Mouse (Mus musculus): ENCODE data around the gene Sppl2a. TPM values are rescaled to one million over a fixed set of nuclear protein-coding genes. Genes with fewer than 3 reads are reported as not detected.
"Not testable (repeated sequence)": the region's sequence is repeated elsewhere in the genome, so short reads cannot be mapped to it uniquely, and the experiment has no call there.

Sppl2a gene
- total RNA-seq (2021): 10 to 100 TPM; 72.2 to 86.9 TPM
- 9.1 and 10.6 TPM in 2 replicates for polyA plus RNA-seq (2012; rRNA removed)
- long read RNA-seq, full-length matches to known transcripts: 10 of 15 reads
- long read RNA-seq, partial matches to known transcripts: 1 of 15 reads
- long read RNA-seq, other reads (novel, unspliced or antisense): 4 of 15 reads

DNA sequence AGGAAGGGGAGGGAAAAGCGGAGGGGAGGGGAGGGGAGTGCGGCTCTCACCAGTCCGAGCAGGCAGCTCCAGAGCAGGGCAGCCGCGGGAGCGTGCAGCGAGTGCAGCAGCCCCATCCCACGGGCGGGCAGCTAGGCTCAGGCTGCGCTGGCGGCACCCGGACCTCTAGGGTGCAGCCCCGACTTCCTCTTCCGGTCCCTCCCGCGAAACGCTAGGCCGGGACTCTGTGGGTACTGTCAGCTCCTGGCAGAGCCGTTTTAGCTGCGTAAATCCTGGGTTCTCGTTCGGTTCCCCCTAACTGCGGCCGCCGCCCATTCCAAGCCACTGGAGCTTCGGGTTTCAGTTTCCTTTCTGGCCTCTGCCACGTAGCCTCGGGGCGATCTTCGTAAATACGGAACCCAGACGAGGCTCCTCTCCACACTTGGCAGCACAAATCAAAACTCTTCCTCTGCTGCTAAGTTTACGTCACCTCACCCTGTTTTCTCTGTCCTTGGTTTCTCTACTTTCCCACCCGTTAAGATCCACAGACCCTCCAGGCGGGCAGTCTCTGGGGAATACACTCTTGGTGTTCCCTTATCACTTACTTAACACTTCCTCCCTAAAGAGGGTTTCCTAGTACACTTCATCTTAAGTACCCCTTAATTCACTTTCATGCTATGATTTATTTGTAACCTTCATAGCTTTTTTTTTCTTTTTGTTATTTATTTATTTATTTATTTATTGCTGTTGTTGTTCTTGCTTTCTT is at the start of gene Sppl2a:
TSS of gene Sppl2a (minus strand) at position 339 of the 745 bp plus-strand sequence.
- peak; percentile 94 for DNase-seq

DNA sequence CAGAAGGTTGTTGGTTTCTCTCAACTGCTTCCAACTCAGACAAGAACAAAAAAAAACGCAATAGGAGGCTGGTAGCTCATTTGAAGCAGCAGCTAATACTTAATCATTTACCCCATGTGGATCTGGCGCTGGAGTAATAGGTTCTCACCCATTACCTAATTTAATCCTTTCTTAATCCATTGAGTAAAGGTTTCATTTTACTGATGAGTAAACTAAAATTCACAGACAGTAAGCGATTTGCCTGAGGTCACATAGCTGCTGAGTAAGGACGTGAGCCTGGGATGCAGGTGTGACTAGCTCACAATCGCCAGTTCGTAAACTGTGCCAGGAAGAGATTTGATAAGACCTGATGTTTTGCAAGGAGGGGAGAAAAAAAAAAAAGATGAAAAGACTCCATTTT is 44.4 kb upstream of the Sppl2a start:
- no peak for DNase-seq

DNA sequence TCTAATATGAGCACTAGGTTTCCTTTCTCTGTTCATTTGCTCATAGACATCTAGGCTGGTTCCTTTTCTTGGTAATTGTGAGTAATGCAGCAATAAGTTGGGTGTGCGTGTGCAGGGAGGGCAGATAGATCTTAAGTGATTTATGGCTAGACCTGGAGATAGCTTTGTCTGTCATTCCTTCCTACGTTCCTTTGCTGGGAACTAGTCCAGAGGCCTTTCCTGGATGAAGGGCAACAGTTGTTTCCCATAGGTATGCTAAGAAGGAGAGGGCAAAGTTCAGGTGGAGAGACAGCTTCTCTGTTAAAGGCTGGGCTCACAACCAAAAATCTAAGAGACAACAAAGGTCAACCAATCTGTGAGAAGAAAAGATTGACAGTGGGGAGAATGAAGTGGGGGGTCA is 28.7 kb upstream of the Sppl2a start:
- DNase-seq: no peak

DNA sequence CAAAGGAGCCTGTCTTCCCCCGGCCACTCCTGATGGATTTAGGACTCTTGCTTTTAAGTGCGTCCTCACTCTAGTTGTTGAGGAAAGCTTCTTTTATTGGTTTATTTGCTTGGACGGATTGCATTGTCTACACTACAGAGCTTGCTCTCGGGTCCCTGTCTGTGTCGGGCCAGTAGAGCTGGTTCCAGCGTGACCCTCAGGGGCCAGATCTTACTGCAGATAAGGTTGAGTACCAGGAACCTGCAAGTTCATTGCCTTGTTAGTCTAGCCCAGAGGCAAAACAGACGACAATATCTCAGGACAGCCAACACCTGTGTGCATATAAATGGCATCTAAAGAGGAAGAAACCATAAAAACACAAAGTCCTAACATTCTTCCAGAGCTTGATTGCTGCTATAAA is 22.6 kb upstream of the Sppl2a start:
- DNase-seq: no peak

DNA sequence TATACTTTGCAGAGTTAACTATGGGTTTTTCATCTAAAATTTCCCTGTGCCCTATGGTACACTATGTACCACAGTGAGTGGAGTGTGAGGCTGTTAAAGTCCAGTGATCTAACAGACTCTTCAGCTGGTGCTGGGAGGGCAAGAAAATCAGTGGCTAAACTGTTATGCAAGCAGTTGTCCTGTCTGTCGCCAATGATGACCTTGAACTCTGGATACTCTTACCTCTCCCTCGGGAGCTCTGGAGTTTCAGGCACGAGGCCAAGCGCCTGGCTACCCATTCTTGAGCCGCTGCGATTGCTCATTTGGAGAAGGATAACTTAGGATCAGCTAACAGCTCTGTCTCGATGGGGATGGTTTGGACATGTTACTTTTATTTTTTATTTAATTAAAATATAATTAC is 18.1 kb upstream of the Sppl2a start:
- DNase-seq: peak; percentile 71

DNA sequence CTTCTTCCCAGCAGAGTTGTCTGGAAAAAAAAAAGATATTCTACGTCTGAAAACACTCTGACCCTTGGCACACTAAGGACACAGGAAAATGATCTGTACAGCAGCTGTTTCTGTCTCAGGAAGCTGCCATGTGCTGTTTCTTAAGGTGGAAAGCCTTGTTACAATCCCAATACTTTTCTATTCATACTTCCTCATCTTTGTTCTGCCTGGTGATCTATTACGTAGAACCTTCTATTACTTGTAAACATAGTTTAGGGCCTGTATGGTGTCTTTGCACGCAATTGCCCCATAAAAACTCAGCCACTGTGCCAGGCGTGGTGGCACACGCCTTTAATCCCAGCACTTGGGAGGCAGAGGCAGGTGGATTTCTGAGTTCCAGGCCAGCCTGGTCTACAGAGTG is 17.4 kb upstream of the Sppl2a start:
- DNase-seq: no peak

DNA sequence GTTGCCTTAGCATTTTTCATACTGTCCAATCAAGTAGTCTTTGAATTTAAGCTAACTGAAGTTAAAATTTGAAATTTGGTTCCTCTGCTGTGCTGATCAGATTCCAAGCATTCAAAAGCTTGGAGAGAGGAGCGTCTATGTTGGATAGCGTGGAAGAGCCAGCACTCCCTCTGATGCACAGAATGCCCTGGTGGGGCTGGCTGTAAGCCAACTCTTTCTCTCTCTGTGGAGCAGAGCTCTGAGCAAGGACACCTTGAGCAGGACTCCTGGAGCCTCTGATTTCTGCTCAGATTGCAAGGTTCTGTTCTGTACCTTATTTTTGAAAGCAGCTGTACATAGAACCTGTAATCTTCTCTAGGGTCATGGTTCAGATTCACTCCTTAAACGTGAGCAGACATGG is 16.8 kb upstream of the Sppl2a start:
- peak; percentile 71 for DNase-seq

DNA sequence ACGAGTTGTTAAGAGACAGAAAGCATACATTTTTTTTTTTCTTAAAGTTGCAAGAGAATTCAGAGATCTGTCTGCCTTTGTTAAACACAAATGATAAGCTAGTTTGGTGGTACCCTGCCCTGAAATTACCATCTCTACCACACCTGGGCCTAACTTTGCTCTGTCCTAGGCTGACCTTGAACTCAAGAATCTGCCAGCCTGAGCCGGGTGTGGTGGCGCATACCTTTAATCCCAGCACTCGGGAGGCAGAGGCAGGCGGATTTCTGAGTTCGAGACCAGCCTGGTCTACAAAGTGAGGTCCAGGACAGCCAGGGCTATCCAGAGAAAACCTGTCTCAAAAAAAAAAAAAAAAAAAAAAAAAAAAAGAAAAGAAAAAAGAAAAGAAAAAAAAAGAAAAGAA is 16.3 kb upstream of the Sppl2a start:
- DNase-seq: not testable (repeated sequence)

DNA sequence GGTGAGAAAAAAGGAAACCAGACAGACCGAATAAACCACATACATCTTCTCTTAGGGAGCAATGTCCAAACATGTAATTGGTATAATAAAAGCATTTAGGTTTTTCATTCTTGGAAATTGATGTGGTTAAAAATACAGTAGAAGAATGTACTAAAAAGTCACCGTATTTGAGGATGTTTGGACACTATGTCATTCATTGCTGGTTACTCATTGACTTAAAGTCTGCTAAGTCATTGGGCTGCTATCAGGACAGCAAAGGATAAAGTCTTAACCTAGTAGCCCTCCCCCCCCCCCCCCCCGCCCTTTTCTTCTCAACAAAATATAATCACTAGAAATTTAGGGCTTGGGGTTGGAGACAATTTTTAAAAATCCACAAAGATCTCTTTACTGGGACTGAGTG is 15.2 kb upstream of the Sppl2a start:
- no peak for DNase-seq

DNA sequence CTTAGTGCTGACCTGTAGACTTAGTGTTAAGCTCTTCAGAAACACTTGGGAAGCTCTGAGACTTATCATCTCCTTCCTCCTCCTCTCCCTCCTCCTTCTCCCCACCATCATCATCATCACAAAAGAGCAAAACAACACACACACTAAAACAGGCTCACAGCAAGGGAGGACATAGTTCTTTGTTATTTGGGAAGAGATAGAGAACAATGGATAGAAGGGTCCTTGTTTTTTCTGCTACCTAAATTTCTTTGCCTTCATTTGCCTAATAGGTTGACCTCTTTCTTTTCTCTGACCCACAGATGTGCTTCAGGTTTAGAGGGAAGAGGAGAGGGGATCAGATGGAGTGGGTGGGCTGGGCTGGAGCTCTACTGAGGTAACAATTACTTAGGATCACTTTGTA is 14.6 kb upstream of the Sppl2a start:
- no peak for DNase-seq

DNA sequence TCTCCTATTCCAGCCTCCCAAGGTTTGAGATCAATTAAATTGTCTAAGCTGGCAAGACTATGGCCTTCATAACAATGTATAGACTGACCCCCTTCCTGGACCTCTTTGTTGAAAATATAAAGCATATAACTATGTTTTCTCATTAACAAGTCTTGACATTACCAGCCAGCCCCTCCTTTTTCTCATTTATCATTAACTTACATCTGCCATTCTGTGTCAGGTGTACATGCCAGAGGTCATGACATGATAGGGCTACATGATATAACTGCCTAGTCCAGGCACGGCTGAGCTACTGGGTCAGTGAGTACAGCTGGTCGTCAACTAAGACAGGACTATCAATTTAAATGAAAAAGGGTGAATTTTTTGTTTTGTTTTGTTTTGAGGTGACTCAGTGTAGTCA is 10.2 kb upstream of the Sppl2a start:
- DNase-seq: no peak

DNA sequence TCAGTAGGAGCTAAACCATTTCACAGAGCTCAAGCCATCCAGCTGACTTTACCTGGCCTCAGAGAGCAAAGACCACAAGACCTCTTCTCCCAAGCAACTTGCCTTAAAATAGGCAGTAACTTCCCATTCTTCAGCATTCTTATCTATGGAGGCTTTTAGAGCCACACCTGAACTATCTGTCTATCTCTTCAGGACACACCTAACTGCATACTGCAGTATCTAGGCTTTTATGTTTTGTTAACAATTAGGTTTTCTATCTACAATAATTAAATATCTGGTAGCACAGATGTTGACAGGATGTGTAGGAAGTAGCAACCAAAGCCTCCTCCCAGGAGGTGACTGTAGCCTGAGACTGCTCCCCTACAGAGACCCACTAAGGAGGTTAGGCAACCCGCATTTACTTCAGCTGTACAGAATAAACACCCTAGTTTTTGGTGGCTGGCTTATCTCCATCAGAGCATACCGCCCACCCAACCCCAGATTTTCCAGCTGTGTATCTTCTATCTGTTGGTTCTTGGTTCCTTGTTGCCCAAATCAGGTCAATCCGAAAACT is 7.4 kb upstream of the Sppl2a start:
- no peak for DNase-seq

DNA sequence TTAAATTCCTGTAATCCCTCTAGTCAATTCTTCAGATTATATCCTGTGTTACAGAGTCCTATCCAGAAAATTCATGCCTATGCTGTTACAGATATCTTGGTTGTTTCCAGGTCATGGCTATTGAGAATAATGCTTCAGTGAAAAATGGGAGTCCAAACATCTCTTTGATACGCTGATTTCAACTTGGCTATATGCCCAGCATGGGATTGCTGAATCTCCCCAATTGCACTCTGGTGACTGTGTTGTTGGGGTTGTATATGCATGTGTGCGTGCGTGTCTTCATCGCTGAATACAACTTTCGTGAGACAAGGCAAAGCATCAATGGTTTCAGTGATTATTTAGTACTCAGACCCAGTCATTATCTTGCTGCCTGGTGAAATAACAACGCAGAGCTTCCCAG is 5.0 kb upstream of the Sppl2a start:
- no peak for DNase-seq

DNA sequence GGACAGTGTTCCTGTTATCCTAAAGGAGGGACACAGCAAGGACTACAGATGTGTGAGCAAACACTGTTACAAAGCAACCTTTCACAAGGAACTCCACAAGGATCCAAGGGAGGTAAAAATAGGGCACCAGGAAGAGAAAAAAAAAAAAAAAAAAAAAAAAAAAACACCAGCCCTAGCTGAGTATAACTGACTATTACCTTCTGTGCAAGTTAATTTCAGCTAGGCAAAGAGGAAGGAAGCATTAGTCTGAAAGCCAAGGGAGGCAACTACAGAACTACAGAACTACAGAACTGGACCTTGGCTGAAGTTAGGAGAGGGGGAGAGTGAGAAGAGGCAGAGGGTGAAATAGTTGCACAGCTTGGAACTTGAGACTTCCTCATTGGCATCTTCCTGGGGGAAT is 886 bp upstream of the Sppl2a start:
- DNase-seq: no peak

DNA sequence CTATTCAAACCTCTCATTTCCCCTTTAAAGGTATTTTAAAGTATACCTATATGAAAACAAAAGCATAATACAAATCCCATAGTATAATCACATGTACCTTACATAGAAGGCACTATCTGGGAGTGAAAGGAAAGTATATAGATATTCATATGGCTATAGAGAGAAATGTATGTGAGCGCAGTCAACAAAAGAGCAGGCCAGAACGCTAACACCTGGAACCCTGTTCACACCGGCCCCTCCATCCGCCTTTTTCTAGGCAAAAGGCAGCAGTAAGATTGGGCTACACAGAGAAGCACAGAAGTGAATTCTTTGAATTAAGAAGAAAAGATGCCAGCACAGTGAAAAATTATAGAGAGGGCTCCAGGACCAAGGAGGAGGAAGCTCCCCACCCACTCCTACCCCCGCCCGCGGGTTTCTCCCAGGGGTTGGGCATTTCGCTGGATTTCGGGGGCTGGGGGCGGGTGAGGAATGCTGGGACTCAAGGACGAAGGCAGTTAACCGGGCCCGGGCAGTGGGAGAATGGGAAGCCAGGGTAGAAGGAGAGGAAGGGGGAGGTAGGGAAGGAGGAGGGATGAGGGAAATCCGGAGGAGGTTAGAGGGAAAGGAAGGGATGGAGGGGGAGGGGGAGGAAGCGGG is 656 bp downstream of the Sppl2a start:
- DNase-seq: no peak

DNA sequence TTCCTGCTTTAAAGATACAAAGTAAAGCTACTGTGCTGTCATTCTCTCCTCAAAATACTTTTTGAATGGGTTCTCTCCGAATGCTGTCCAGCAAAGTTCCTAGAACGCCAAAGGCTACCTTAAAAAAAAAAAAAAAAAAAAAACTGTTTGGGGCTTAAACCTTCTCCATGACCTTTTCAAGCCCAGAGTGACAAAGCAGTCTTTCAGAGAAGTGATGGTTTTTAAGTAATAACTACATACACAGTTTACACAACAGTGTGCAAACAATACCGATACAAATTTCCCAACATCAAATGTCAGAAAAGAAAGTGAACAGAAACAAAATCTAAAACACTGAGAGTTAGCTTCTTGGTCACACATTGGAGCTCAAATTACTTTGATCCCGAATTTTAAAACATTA is 1.3 kb downstream of the Sppl2a start:
- DNase-seq: no peak

DNA sequence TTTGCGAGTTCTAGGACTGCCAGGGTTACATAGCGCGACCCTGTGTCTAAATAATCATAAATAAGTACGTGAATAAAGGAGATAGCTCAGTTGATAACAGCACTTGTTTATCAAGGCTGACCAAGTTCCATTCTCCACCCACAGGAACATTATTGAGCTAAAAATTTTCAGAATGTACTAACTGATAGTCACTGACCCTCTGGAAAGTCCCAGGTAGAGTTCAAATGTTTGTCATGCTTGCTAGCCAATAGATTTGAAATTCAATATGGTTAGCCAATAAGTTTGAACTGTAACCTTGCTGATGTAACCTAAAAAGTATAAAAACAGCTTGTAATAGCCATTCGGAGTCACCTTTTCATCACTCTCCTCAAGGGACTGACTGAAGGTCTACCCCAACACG is 4.4 kb downstream of the Sppl2a start:
- DNase-seq: no peak

DNA sequence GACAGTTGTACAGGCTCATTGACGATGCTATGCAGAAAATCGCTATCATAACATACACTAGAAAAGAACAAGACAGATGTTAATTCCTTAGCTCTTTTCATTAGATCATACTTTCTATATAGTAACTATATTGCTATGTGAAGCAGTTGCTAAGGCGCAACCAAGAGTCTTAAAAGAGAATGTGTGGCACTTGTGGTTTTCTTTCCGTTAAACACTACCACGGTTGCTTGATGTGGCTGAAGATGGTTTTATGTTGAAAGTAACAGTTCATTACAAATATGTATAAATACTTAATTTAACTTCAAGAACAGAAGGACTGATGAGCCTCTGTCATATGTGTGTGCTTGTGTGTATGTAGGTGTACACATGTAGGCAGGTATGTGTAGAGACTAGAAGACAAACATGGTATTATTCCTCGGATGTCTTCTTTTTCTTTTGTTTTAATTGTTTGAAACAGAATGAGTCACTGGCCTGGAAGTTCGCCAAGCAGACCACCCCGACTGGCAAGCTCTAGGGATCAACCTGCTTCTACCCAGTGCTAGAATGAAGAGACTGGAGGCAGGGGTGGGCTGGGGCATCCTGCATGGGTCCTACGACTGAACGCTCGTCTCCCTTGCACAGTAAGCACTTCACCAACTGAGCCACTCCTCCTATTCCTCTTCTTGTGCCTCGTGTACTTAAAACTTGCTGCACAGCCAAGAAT is 12.5 kb downstream of the Sppl2a start:
- no peak for DNase-seq

DNA sequence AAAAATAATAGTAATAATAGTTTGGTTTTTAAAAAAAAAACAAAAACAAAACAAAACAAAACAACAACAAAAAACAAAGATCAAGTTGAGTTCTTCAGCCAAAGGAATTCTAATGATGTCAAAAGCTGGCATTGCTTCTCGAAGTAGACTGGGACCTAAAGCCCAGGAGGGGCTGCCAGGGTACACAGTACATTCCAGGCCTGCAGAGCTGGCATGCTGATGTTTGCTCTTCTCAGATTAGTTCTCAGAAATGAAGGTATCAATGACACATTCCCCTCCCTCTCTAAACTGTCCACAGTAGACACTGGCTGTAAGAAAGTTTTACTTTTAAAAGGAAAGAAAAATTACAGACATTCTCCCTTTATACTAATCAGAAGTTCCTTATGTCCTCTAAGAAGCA is 16.8 kb downstream of the Sppl2a start:
- DNase-seq: no peak

DNA sequence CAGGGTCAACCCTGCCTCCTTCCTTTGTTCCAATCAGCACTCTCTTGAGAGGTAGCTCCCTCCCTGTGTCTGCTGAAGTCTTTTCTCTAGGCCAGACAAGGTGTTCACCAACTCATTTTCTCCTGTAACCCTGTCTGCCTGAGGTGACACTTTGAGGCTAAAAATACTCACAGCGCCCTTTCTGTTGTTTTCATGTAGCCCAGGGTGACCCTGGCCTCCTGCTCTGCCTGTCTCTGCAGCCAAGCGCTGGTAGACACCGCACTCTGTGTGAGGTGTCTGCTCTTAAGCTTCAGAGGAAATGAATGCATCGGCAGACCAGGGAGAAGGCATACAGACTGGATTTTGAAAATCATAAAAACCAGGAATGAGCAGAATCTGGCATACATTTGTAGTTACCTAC is 18.9 kb downstream of the Sppl2a start:
- no peak for DNase-seq

DNA sequence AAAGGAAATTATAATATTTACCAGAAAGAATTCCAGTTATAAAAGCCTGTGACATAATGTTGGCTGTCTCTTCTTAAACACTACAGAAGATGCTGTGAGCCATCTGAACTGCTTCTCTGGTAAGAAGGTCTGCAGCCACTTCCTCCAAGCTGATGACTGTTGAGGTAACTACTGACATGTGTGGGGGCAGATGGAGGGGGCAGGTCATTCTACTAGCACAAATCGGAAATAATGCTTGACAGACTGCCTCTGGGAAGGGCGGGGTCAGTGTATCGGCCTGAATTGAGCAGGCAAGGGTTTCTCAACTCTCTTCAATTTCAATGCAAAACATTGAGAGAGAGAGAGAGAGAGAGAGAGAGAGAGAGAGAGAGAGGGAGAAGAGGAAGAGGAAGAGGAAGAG is 28.9 kb downstream of the Sppl2a start:
- no peak for DNase-seq

DNA sequence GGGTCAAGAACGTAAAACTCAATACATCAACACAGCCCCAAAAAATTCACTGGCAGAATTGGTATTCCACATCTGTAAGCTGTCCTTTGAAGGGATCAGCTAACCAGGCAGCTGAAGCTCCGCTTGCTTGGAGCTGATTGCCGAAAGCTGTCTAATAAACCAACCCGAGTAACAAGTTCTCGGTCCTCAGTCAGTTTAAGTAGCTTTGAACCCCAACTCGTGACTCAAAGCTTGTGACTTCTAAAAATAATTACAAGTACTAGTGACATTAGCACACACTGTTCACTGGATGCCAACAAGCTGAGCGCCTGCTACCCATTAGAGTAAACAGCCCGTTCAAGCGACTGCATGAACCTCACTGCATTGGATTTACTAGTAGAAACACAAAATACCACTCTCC is 35.5 kb downstream of the Sppl2a start:
- DNase-seq: no peak

DNA sequence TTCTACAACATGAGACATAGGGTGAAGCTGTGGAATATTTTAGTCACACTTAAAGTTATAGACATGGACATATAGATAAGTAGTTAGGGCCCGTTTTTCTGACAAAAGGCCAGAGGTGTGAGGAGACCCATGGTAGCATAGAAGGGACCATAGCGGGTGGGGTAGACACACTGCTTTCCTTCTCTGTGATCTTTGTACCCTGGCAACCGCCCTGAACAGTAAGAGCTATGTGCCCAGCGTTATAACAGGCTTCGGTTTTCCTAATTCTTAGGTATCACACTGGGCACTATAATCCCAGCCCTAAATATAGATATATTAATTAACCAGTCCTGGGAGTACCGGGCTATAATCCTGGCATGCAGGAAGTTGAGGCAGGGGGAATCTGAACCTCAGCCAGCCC is 36.1 kb downstream of the Sppl2a start:
- DNase-seq: no peak

Data from adrenal gland, adult 2 months (tissue).